Mouse (Mus musculus): ENCODE results near the gene Sds. TPM values are rescaled to one million over a fixed set of nuclear protein-coding genes. Genes with fewer than 3 reads are reported as not detected.

Sds gene
- polyA plus RNA-seq, 1 experiment from 2014 or later: not detected

DNA sequence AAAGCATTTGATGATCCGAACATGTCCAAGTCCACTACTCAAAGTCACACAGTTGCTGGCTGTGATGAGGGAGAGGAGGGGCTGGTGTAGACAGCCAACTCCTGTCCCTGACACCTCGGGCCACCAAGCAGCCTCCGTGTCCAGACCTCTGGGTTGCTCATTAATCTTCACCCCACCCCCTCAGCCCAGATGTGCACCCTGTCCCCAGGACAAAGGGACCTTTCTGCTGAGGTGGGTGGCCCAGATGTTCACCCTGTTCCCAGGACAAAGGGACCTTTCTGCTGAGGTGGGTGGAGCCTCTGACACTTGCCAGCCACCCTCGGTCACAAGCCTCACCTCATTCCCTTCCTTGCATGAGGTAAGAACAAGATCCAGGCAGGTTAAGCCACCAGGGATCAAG, 4.8 kb upstream of the Sds start:
- no peak overlapping the region for H3K4me3 ChIP-seq
- 50% methylated on average over 4 of the region's 4 CpGs for WGBS
- no peak overlapping the region for H3K9ac ChIP-seq
- no peak overlapping the region for H3K27ac ChIP-seq
- H3K4me2 ChIP-seq: no peak overlapping the region
- H3K9me3 ChIP-seq: no peaks in the 10 kb centered on the region
- ATAC-seq (ENCODE audit: insufficient number of reproducible peaks, insufficient read depth, low FRiP score, low TSS enrichment, low read depth): no peak
- peaks cover 2% of the 10 kb centered on the region; the same call in 1 of the 2 replicates for H3K27me3 ChIP-seq
- no peaks in the 10 kb centered on the region for H3K4me1 ChIP-seq
- H3K36me3 ChIP-seq: no peaks in the 10 kb centered on the region

DNA sequence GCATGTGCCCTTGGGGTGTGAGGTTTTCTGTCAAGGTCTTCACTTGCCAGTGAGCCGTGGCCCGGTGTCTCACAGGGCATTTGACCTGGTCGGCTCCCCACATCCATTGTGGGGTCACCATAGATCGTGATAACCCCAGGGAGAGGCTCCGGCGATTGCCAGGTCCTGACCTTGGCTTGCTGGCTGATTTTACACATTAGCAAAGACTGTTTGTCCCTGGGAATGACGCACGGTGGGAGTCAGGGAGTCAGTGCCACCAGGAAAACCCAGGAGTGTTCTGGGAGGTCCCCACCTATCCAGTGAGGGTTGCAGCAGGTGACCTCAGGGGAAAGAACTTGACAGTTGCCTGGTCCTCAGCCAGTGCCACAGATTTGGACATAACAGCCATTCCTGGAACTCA, 3.6 kb upstream of the Sds start, which contains the start of gene Sdsl:
TSS of gene Sdsl (minus strand) at position 41 of the 400 bp plus-strand sequence.
- Histone ChIP-seq H3K4me2 (no peak within 1 kb of the TSS), H3K36me3 (no peaks in the 10 kb centered on the region), H3K9ac (no peak within 1 kb of the TSS), H3K9me3 (no peaks in the 10 kb centered on the region), H3K27me3 (peaks cover 11% of the 10 kb centered on the region; the same call in 1 of the 2 replicates), H3K4me1 (no peaks in the 10 kb centered on the region), H3K4me3 (no peak within 1 kb of the TSS), H3K27ac (no peak within 1 kb of the TSS)
- ATAC-seq (ENCODE audit: insufficient number of reproducible peaks, insufficient read depth, low FRiP score, low TSS enrichment, low read depth): no peak
- 73% methylated on average over 8 of the region's 8 CpGs for WGBS

DNA sequence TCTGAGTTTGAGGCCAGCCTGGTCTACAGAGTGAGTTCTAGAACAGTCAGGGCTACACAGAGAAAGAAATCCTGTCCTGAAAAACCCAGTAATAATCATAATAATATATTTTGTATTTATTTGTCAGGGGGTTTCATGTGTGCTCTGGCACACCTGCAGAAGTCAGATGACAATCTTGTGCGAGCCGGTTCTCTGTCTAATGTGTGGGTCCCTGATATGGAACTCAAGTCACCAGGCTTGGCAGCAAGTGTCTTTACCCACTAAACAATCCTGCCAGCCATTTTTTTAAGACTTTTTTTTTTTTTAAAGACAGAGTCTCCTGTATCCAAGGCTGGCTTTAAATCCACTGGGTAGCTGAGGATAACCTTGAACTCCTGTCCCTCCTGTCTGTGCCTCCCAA, 3.0 kb upstream of the Sds start:
- Histone ChIP-seq H3K36me3 (no peaks in the 10 kb centered on the region), H3K27ac (no peak overlapping the region), H3K4me3 (no peak overlapping the region), H3K4me1 (no peaks in the 10 kb centered on the region), H3K9ac (no peak overlapping the region), H3K9me3 (no peaks in the 10 kb centered on the region), H3K27me3 (peaks cover 11% of the 10 kb centered on the region; the same call in 1 of the 2 replicates), H3K4me2 (no peak overlapping the region)
- no peak for ATAC-seq (ENCODE audit: insufficient number of reproducible peaks, insufficient read depth, low FRiP score, low TSS enrichment, low read depth)
- 91% methylated on average over 2 of the region's 2 CpGs for WGBS

DNA sequence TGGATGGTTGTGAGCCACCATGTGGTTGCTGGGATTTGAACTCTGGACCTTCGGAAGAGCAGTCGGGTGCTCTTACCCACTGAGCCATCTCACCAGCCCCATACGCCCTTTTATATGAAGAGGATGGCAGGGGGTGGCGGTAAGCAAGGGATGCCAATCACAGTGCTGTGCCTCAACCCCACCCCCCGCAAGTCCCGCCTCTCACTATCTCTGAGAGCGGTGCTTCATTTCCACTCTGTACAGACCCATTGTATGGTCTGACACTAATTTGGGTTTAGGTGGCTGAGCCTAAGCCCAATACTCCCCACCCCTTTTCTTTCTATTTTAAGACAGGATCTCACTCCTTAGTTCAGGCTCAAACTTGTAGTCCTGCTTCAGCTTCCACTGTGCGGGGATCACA, 465 bp upstream of the Sds start:
- Histone ChIP-seq H3K4me1 (no peaks in the 10 kb centered on the region), H3K9ac (no peak overlapping the region), H3K27me3 (peaks cover 11% of the 10 kb centered on the region; the same call in 1 of the 2 replicates), H3K36me3 (no peaks in the 10 kb centered on the region), H3K27ac (no peak overlapping the region), H3K4me3 (no peak overlapping the region), H3K4me2 (no peak overlapping the region), H3K9me3 (no peaks in the 10 kb centered on the region)
- no peak for ATAC-seq (ENCODE audit: insufficient number of reproducible peaks, insufficient read depth, low FRiP score, low TSS enrichment, low read depth)
- WGBS: 46% methylated on average over 8 of the region's 8 CpGs

DNA sequence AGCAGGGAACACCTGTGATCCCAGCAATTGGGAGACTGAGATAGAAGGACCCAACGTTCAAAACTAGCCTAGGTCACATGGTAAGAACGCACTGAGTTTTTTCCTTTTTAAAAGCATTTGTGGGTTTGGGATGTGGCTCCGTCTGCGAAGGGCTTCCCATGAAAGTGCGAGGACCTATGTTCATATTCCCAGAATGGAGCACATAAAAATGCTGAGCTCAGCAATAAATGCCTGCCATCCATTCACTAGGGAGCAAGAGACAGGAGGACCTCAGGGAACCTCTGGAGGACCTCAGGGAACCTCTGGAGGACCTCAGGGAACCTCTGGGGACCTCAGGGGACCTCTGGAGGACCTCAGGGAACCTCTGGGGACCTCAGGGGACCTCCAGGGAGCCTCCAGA, 1.7 kb downstream of the Sds start:
- WGBS: 91% methylated on average over 5 of the region's 5 CpGs
- H3K36me3 ChIP-seq: no peaks in the 10 kb centered on the region
- no peak overlapping the region for H3K4me3 ChIP-seq
- no peak for ATAC-seq (ENCODE audit: insufficient number of reproducible peaks, insufficient read depth, low FRiP score, low TSS enrichment, low read depth)
- no peak overlapping the region for H3K9ac ChIP-seq
- H3K27me3 ChIP-seq: peaks cover 11% of the 10 kb centered on the region; the same call in 1 of the 2 replicates
- no peaks in the 10 kb centered on the region for H3K9me3 ChIP-seq
- no peaks in the 10 kb centered on the region for H3K4me1 ChIP-seq
- H3K4me2 ChIP-seq: no peak overlapping the region
- H3K27ac ChIP-seq: no peak overlapping the region

DNA sequence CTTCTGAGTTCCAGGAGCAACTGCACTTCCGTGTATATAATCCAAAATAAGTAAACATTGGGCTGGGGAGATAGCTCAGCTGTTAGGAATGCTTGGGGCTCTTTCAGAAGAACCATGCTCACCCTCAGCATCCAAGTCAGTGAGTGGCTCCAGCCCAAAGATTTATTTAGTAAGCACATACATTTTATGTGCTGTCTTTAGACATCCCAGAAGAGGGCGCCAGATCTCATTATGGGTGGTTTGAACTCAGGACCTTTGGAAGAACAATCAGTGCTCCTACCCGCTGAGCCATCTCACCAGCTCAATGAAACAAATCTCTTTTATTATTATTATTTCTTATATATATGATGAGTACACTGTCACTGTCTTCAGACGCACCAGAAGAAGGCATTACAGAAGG, 3.2 kb downstream of the Sds start:
- Histone ChIP-seq H3K27ac (no peak overlapping the region), H3K4me2 (no peak overlapping the region), H3K27me3 (peaks cover 11% of the 10 kb centered on the region; the same call in 1 of the 2 replicates), H3K9ac (no peak overlapping the region), H3K36me3 (peaks cover 12% of the 10 kb centered on the region), H3K4me3 (no peak overlapping the region), H3K4me1 (no peaks in the 10 kb centered on the region), H3K9me3 (no peaks in the 10 kb centered on the region)
- WGBS: 68% methylated on average over 4 of the region's 4 CpGs
- ATAC-seq (ENCODE audit: insufficient number of reproducible peaks, insufficient read depth, low FRiP score, low TSS enrichment, low read depth): no peak

DNA sequence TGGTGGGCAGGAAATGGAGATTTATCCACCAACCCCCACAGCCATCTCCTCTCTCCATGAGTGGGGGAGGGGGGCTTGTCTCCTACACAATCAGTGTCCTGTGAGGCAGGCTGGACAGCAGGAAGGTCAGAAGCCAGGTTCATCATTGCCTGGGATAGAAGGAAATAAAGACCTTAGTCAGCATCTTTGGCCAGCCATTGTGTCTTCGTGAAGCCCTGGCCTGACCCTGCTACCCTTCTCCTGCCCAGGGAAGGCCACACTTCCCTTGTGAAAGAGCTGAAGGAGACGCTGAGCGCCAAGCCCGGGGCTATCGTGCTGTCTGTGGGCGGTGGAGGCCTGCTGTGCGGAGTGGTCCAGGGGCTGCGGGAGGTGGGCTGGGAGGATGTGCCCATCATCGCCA, 4.9 kb downstream of the Sds start:
- peaks cover 29% of the 10 kb centered on the region for H3K36me3 ChIP-seq
- 58% methylated on average over 9 of the region's 9 CpGs for WGBS
- no peak for ATAC-seq (ENCODE audit: insufficient number of reproducible peaks, insufficient read depth, low FRiP score, low TSS enrichment, low read depth)

DNA sequence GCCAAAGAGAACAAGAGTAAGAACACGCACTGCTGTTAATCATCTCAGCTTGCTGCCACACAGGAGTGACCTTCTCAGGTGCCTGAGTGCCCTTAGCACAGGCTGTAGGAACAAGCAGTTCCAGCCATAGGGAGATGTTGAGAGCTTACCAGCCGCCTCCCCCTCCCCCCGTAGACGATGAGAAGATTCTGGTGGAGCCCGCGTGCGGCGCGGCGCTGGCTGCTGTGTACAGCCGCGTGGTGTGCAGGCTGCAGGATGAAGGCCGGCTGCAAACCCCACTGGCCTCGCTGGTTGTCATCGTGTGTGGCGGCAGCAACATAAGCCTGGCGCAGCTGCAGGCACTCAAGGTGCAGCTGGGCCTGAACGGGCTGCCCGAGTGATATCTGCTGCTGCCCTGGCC, 7.1 kb downstream of the Sds start:
- Histone ChIP-seq H3K27ac (no peak overlapping the region), H3K9me3 (no peaks in the 10 kb centered on the region), H3K36me3 (peaks cover 51% of the 10 kb centered on the region), H3K4me3 (no peak overlapping the region), H3K27me3 (no peaks in the 10 kb centered on the region), H3K4me2 (no peak overlapping the region), H3K9ac (no peak overlapping the region), H3K4me1 (no peaks in the 10 kb centered on the region)
- WGBS: 92% methylated on average over 19 of the region's 19 CpGs
- no peak for ATAC-seq (ENCODE audit: insufficient number of reproducible peaks, insufficient read depth, low FRiP score, low TSS enrichment, low read depth)

More for the DNA sequence above, 4.9 kb downstream of the Sds start:
- Histone ChIP-seq H3K27ac (no peak overlapping the region), H3K9ac (no peak overlapping the region), H3K4me2 (no peak overlapping the region), H3K4me3 (no peak overlapping the region), H3K4me1 (no peaks in the 10 kb centered on the region), H3K9me3 (no peaks in the 10 kb centered on the region), H3K27me3 (peaks cover 11% of the 10 kb centered on the region; the same call in 1 of the 2 replicates)

DNA sequence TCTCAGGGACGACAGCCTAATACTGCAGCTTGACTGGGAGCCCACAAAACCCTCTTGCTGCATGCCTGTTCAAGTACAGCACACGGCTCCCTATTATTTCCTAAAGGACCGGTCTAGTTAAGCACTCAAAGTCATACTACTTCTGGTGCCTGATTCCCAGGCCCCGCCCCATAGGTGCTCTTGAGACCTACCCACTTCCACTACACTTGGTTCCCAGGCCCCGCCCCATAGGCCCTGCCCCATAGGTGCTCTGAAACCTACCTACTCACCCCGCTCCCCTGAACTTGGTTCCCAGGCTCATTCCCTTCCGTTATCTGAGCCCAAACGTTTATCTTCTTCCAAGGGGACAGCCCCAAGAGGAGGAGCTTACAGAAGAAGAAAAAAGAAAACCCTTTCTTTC, 11.5 kb downstream of the Sds start:
- H3K27me3 ChIP-seq: no peaks in the 10 kb centered on the region
- H3K9me3 ChIP-seq: no peaks in the 10 kb centered on the region
- no peak overlapping the region for H3K4me3 ChIP-seq
- H3K4me2 ChIP-seq: no peak overlapping the region
- H3K9ac ChIP-seq: no peak overlapping the region
- H3K27ac ChIP-seq: no peak overlapping the region
- peaks cover 75% of the 10 kb centered on the region for H3K36me3 ChIP-seq
- ATAC-seq (ENCODE audit: insufficient number of reproducible peaks, insufficient read depth, low FRiP score, low TSS enrichment, low read depth): no peak
- 88% methylated on average over 8 of the region's 8 CpGs for WGBS
- no peaks in the 10 kb centered on the region for H3K4me1 ChIP-seq

DNA sequence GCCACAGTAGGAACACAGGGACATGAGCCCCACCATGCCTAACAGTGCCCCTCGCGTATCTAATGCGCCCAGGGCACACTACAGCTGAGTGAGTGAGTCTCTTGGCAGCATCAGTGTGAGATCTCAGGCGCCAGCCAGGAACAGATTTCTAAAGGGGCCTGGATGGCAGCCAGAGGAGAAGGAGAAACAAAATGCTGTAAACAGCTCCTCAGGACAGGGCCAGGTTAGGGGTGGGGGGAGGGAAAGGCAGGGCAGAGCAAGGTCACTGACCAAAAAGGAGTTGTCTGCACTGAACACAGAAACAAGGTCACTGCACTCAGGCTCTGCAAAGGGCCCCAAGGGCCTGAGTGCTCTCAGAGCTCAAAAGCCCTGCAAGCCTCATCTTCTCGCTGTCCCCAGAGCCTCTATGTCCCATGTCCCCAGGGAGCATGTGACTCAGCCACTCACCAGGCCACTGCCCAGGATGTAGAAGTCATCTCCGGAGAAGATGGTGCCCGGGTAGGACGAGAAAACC, 14.4 kb downstream of the Sds start:
- Histone ChIP-seq H3K9me3 (no peaks in the 10 kb centered on the region), H3K36me3 (peaks cover 78% of the 10 kb centered on the region), H3K9ac (no peak overlapping the region), H3K27me3 (no peaks in the 10 kb centered on the region), H3K27ac (no peak overlapping the region), H3K4me3 (no peak overlapping the region), H3K4me2 (no peak overlapping the region), H3K4me1 (no peaks in the 10 kb centered on the region)
- WGBS: 82% methylated on average over 8 of the region's 8 CpGs
- ATAC-seq (ENCODE audit: insufficient number of reproducible peaks, insufficient read depth, low FRiP score, low TSS enrichment, low read depth): no peak

DNA sequence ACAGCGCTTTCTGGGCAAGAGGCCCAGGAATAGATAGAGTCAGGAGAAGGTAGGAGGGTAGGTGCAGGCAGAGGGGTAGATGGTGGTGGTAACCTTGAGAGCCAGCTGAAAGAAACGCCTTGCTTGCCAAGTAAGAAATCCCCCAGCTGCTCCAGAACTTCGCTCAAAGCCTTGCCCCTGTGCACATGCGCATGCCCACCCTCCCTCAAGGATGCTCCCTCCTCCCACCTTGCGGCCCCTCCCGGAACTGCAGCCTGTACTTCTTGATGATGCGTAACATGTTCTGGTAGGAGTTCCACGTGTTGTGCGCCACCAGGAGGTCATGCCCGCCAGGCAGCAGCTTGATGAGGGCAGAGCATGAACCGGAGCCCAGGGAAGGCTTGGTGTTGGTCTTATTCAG, 16.1 kb downstream of the Sds start:
- ATAC-seq (ENCODE audit: insufficient number of reproducible peaks, insufficient read depth, low FRiP score, low TSS enrichment, low read depth): no peak
- H3K36me3 ChIP-seq: peaks cover 69% of the 10 kb centered on the region
- 71% methylated on average over 11 of the region's 11 CpGs for WGBS

DNA sequence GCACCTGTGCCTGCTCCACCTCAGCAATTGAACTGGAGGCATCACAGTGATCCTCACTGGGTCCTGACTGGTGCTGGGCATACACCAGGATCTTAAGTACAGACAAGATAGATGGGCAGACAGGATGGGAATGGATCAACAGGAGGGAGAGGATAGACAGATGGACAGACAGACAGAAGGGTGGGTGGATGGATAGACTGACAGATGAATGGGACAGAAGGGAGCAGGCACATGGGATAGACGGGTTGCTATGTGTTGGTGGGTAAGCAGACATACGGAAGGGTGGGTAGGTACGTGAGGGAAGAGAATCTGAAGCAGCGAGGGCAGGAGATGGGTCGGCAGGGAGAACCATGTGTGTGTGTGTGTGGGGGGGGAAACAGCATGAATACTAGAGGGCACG, 17.1 kb downstream of the Sds start:
- Histone ChIP-seq H3K4me3 (no peak overlapping the region), H3K4me1 (no peaks in the 10 kb centered on the region), H3K27me3 (no peaks in the 10 kb centered on the region), H3K9ac (no peak overlapping the region), H3K27ac (no peak overlapping the region), H3K36me3 (peaks cover 66% of the 10 kb centered on the region), H3K9me3 (no peaks in the 10 kb centered on the region), H3K4me2 (no peak overlapping the region)
- 89% methylated on average over 6 of the region's 6 CpGs for WGBS
- no peak for ATAC-seq (ENCODE audit: insufficient number of reproducible peaks, insufficient read depth, low FRiP score, low TSS enrichment, low read depth)

More for the DNA sequence above, 16.1 kb downstream of the Sds start:
- no peak overlapping the region for H3K9ac ChIP-seq
- no peak overlapping the region for H3K4me3 ChIP-seq
- no peak overlapping the region for H3K27ac ChIP-seq
- H3K9me3 ChIP-seq: no peaks in the 10 kb centered on the region
- H3K27me3 ChIP-seq: no peaks in the 10 kb centered on the region
- H3K4me2 ChIP-seq: no peak overlapping the region
- H3K4me1 ChIP-seq: no peaks in the 10 kb centered on the region
